Mouse (Mus musculus) small intestine, adult 2 months (tissue): ENCODE measurements at regions not wholly inside any gene's neighbourhood (a gene's known extent, or its start where the extent isn't known, plus 50 kb on each side); places are given as distances from the start of the nearest gene placed in this dataset.

ENCODE experiments used
- CTCF ChIP-seq: fragments of 200-500 bp; IDR thresholded peaks from 2 replicates; pipeline ENCODE4 v1.5.1; 2012; ENCODE audit warnings: low read depth, mild to moderate bottlenecking, control low read depth, inconsistent platforms, low read length, moderate library complexity, mixed read lengths; ENCODE audit not compliant: insufficient replicate concordance, insufficient read length; ENCODE audit errors: extremely low read depth
- POLR2A ChIP-seq: fragments of 200-500 bp; IDR thresholded peaks from 2 replicates; pipeline ENCODE4 v1.6.1; 2012; ENCODE audit warnings: low read depth, mild to moderate bottlenecking, control low read depth, inconsistent platforms, low read length, moderate library complexity

- TF ChIP-seq CTCF (no peak), POLR2A (no peak)
These were observed 530.5 kb upstream of the Cdh5 start for GRCm38 (mm10) chr8:103570864-103571425.
